11 mouse cellular contexts compared by ENCODE assay signal in genomic region chr10:59895460-59896186, GRCm38 (mm10). TPM values are rescaled to one million over a fixed set of nuclear protein-coding genes. Genes with fewer than 3 reads are reported as not detected.
DNase-seq lines count a peak whose midpoint lies in the region; ATAC-seq and TF ChIP-seq lines count a peak whose summit lies in the region.
"Had no signal": no experiment of that assay in that cellular context is flagged by ENCODE, and none has a peak within 500 bp of the region (broad histone marks: within the 10 kb centered on the region; RNA-seq: fewer than 3 reads in every experiment).

No protein-coding gene starts in this region.

- H3K4me1 ChIP-seq in forebrain, embryonic 12.5 days, result peaks cover 62% of the 10 kb centered on the region
- peaks cover 45% of the 10 kb centered on the region for H3K4me1 ChIP-seq in forebrain, embryonic 11.5 days (replicated peaks; ENCODE audit: control insufficient read depth, insufficient read depth, low read length)
- peaks cover 95% of the 10 kb centered on the region for H3K4me1 ChIP-seq in megakaryocyte, embryonic 14.5 days
- peaks cover 44% of the 10 kb centered on the region for H3K4me1 ChIP-seq in forebrain, postnatal 0 days (ENCODE audit: insufficient read depth)
- peaks cover 47% of the 10 kb centered on the region for H3K4me1 ChIP-seq in midbrain, embryonic 14.5 days (ENCODE audit: control insufficient read depth, insufficient read depth, low read length)

- no peak overlapping the region for H3K4me3 ChIP-seq in forebrain, embryonic 12.5 days (replicated peaks)
- H3K4me3 ChIP-seq in forebrain, embryonic 11.5 days (ENCODE audit: low read depth, low read length), result no peak overlapping the region
- H3K4me3 ChIP-seq in megakaryocyte, embryonic 14.5 days (replicated peaks), result peak overlapping the region; percentile 29
- no peak overlapping the region for H3K4me3 ChIP-seq in forebrain, postnatal 0 days (ENCODE audit: low read depth, low read length)
- no peak overlapping the region for H3K4me3 ChIP-seq in midbrain, embryonic 14.5 days (replicated peaks; ENCODE audit: low read depth, low read length)
- H3K4me3 ChIP-seq: lung, embryonic 15.5 days had no signal

- no peak for TF ChIP-seq CTCF in forebrain, postnatal 0 days (IDR thresholded peaks at IDR 0.05; ENCODE audit: low read depth)

- no peak for ATAC-seq in forebrain, embryonic 12.5 days (ENCODE audit: low FRiP score)
- ATAC-seq in forebrain, embryonic 11.5 days (replicated peaks; ENCODE audit: low FRiP score), result no peak
- ATAC-seq in megakaryocyte, adult 5-6 weeks (ENCODE audit: poor library complexity, severe bottlenecking), result no peak
- no peak for ATAC-seq in forebrain, postnatal 0 days
- ATAC-seq in midbrain, embryonic 14.5 days (ENCODE audit: low FRiP score, low TSS enrichment), result no peak

- H3K36me3 ChIP-seq in forebrain, embryonic 12.5 days (replicated peaks), result peaks cover 47% of the 10 kb centered on the region
- peaks cover 5% of the 10 kb centered on the region; the same call in 1 of the 2 replicates for H3K36me3 ChIP-seq in forebrain, embryonic 11.5 days (ENCODE audit: control insufficient read depth, insufficient read depth, low read length)
- H3K36me3 ChIP-seq in megakaryocyte, embryonic 14.5 days (replicated peaks; ENCODE audit: low read length), result peaks cover 80% of the 10 kb centered on the region
- H3K36me3 ChIP-seq in forebrain, postnatal 0 days (ENCODE audit: insufficient read depth), result peaks cover 52% of the 10 kb centered on the region
- peaks cover 42% of the 10 kb centered on the region for H3K36me3 ChIP-seq in midbrain, embryonic 14.5 days (ENCODE audit: control insufficient read depth, insufficient read depth, low read length)

- no peaks in the 10 kb centered on the region for H3K27me3 ChIP-seq in forebrain, embryonic 12.5 days
- no peaks in the 10 kb centered on the region for H3K27me3 ChIP-seq in forebrain, embryonic 11.5 days (ENCODE audit: control insufficient read depth, insufficient read depth, low read length)
- H3K27me3 ChIP-seq in megakaryocyte, embryonic 14.5 days (replicated peaks), result no peaks in the 10 kb centered on the region
- no peaks in the 10 kb centered on the region for H3K27me3 ChIP-seq in forebrain, postnatal 0 days (ENCODE audit: insufficient read depth, low read length)
- H3K27me3 ChIP-seq in midbrain, embryonic 14.5 days (ENCODE audit: control insufficient read depth, insufficient read depth, low read length), result no peaks in the 10 kb centered on the region
- H3K27me3 ChIP-seq: lung, embryonic 15.5 days; Patski had no signal

- no peaks in the 10 kb centered on the region for H3K9me3 ChIP-seq in forebrain, embryonic 12.5 days
- H3K9me3 ChIP-seq in forebrain, embryonic 11.5 days (ENCODE audit: control insufficient read depth, low read length), result no peaks in the 10 kb centered on the region
- H3K9me3 ChIP-seq in megakaryocyte, embryonic 14.5 days, result no peaks in the 10 kb centered on the region
- no peaks in the 10 kb centered on the region for H3K9me3 ChIP-seq in forebrain, postnatal 0 days (ENCODE audit: low read length)
- no peaks in the 10 kb centered on the region for H3K9me3 ChIP-seq in midbrain, embryonic 14.5 days (ENCODE audit: control insufficient read depth, low read length)
- H3K9me3 ChIP-seq: lung, embryonic 15.5 days had no signal

- H3K4me2 ChIP-seq in forebrain, embryonic 12.5 days, result no peak overlapping the region
- H3K4me2 ChIP-seq in forebrain, embryonic 11.5 days (ENCODE audit: low read depth, low read length, severe bottlenecking), result no peak overlapping the region
- no peak overlapping the region for H3K4me2 ChIP-seq in forebrain, postnatal 0 days (ENCODE audit: low read depth)
- no peak overlapping the region for H3K4me2 ChIP-seq in midbrain, embryonic 14.5 days (ENCODE audit: low read length)
- H3K4me2 ChIP-seq: lung, embryonic 15.5 days had no signal

- no peak for DNase-seq in forebrain, embryonic 11.5 days (ENCODE audit: low spot score)
- DNase-seq in forebrain, postnatal 0 days, result no peak
- no peak for DNase-seq in midbrain, embryonic 14.5 days
- no peak for DNase-seq in adrenal gland, postnatal 25 days
- no peak for DNase-seq in embryo, embryonic 10 days (ENCODE audit: low spot score)

- H3K27ac ChIP-seq in forebrain, embryonic 12.5 days, result peak overlapping the region; percentile 100
- no peak overlapping the region for H3K27ac ChIP-seq in forebrain, embryonic 11.5 days (ENCODE audit: low read depth, low read length)
- 0 out of 2 replicates have a peak overlapping the region, but pooled peaks have one; percentile 30 for H3K27ac ChIP-seq in forebrain, postnatal 0 days (ENCODE audit: low read depth, low read length)
- H3K27ac ChIP-seq in midbrain, embryonic 14.5 days (replicated peaks; ENCODE audit: low read depth, low read length), result peak overlapping the region; percentile 99
- H3K27ac ChIP-seq: kidney, postnatal 0 days; lung, embryonic 15.5 days had no signal

- H3K9ac ChIP-seq in forebrain, embryonic 12.5 days, result no peak overlapping the region
- H3K9ac ChIP-seq in forebrain, embryonic 11.5 days (ENCODE audit: low read length), result no peak overlapping the region
- no peak overlapping the region for H3K9ac ChIP-seq in forebrain, postnatal 0 days
- H3K9ac ChIP-seq in midbrain, embryonic 14.5 days (replicated peaks; ENCODE audit: low read length), result no peak overlapping the region
- H3K9ac ChIP-seq: lung, embryonic 15.5 days had no signal

- 96% methylated on average over 17 of the region's 17 CpGs for WGBS in forebrain, embryonic 12.5 days
- WGBS in forebrain, embryonic 11.5 days, result 93% methylated on average over 17 of the region's 17 CpGs
- 94% methylated on average over 17 of the region's 17 CpGs for WGBS in forebrain, postnatal 0 days
- WGBS in midbrain, embryonic 14.5 days, result 94% methylated on average over 17 of the region's 17 CpGs

RNA-seq across cellular contexts. Expression of gene Dnajb12, which starts 16.3 kb away (rescaled TPM):
- 21.2 and 22.7 TPM in 2 replicates for polyA plus RNA-seq in forebrain, embryonic 12.5 days (2016; fragmentation: Nextera tagmentation; extraction: Ambion mirVana)
- polyA plus RNA-seq in forebrain, embryonic 11.5 days (2014; fragmentation: Nextera tagmentation; extraction: Ambion mirVana), result 25.3 and 26.5 TPM in 2 replicates
- polyA plus RNA-seq in megakaryocyte, embryonic 14.5 days (2012; ENCODE audit: insufficient read depth, low replicate concordance), result 68.2 and 87.1 TPM in 2 replicates
- total RNA-seq in megakaryocyte, adult 5-6 weeks (2015), result 21.9 and 26.0 TPM in 2 replicates
- total RNA-seq in megakaryocyte, adult 5-6 weeks (2017), result 17.3 and 18.5 TPM in 2 replicates
- total RNA-seq in forebrain, postnatal 0 days (2014; rRNA removed), result 35.2 and 41.1 TPM in 2 replicates
- 21.2 and 23.5 TPM in 2 replicates for polyA plus RNA-seq in forebrain, postnatal 0 days (2015; fragmentation: Nextera tagmentation; extraction: Ambion mirVana)
- 15.9 and 20.5 TPM in 2 replicates for polyA plus RNA-seq in midbrain, embryonic 14.5 days (2014; fragmentation: Nextera tagmentation; extraction: Ambion mirVana)
- 65.1 and 69.2 TPM in 2 replicates for total RNA-seq in adrenal gland, postnatal 25 days (2021)

RNA-seq across cellular contexts. Expression of gene Ddit4, which starts 56.0 kb away (rescaled TPM):
- 58.9 and 61.6 TPM in 2 replicates for polyA plus RNA-seq in forebrain, embryonic 12.5 days (2016; fragmentation: Nextera tagmentation; extraction: Ambion mirVana)
- polyA plus RNA-seq in forebrain, embryonic 11.5 days (2014; fragmentation: Nextera tagmentation; extraction: Ambion mirVana), result 7.4 and 9.5 TPM in 2 replicates
- 33.2 and 44.6 TPM in 2 replicates for polyA plus RNA-seq in megakaryocyte, embryonic 14.5 days (2012; ENCODE audit: insufficient read depth, low replicate concordance)
- 2.2 and 2.4 TPM in 2 replicates for total RNA-seq in megakaryocyte, adult 5-6 weeks (2015)
- total RNA-seq in megakaryocyte, adult 5-6 weeks (2017), result 0.94 and 1.2 TPM in 2 replicates
- 40.0 and 40.7 TPM in 2 replicates for total RNA-seq in forebrain, postnatal 0 days (2014; rRNA removed)
- polyA plus RNA-seq in forebrain, postnatal 0 days (2015; fragmentation: Nextera tagmentation; extraction: Ambion mirVana), result 52.9 and 57.8 TPM in 2 replicates
- 6.2 and 7.3 TPM in 2 replicates for polyA plus RNA-seq in midbrain, embryonic 14.5 days (2014; fragmentation: Nextera tagmentation; extraction: Ambion mirVana)
- 35.7 and 57.7 TPM in 2 replicates for total RNA-seq in adrenal gland, postnatal 25 days (2021)
